Mouse (Mus musculus): ENCODE results near the gene Arpc2. TPM values are rescaled to one million over a fixed set of nuclear protein-coding genes. Genes with fewer than 3 reads are reported as not detected.
A peak's percentile ranks its signal among the peaks of the same experiment; 100 is the strongest.

Gene Arpc2
- total RNA-seq, 2 experiments from 2014 or later = 834 to 1,782 TPM

DNA sequence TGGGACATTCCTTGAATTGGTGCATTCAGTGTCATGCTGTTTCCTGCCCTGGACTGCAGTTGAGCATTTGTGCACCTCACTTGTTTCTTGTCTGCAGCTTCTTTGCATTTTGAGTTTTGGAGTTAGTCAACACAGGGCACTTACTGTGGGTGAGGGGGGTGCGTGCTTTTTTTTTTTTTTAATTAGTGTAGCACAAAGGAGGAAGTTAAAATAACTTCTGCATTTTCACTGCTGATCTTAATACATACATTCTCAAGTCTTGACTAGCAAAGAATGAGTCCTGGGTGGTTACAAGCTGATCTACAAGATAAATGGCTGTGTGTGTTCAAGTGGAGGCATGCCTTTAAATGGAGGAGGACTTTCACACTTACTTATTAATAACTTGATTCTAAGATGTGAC lies 2.3 kb downstream of the Arpc2 start:
- peak; percentile 39 for ATAC-seq (ENCODE audit: poor library complexity, severe bottlenecking)

DNA sequence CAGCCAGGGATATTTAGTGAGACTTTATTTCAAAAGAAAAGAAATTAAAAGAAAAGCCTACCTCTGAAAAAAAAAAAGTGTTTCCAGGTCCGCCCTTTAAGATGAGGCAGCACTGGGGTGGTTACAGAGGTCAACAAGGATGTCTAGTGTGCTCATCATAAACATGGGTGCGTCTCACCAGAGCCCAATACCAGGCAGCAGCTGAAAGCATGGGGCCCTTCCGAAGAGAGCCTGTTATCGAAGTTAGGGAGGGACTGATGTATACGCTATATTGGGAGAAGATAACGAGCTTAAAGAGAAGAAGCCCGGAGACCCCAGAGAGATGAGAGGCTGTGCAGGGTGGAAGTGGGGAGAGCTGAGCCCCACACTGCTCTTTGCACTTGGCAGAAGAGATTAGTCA lies 3.3 kb downstream of the Arpc2 start:
- no peak for ATAC-seq (ENCODE audit: poor library complexity, severe bottlenecking)

DNA sequence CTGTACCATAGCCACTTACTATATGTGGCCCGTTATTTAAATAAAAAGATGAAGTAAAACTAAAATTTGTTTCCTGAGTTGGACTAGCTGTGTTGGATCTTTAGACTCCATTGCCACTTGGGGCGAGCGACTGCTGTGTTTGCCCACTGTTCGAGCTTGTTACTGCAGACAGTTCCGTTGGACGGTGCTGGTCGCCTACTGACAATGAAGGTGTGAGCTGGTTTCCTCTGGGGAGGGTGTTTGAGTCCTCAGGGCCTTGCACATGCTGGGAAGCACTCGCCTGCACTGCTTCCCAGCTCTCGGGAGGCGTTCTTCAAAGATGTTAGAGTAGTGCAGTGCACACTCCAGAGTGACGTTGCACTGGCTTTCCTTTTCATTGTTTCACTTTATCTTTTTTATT lies 3.7 kb downstream of the Arpc2 start:
- ATAC-seq (ENCODE audit: poor library complexity, severe bottlenecking) = no peak

DNA sequence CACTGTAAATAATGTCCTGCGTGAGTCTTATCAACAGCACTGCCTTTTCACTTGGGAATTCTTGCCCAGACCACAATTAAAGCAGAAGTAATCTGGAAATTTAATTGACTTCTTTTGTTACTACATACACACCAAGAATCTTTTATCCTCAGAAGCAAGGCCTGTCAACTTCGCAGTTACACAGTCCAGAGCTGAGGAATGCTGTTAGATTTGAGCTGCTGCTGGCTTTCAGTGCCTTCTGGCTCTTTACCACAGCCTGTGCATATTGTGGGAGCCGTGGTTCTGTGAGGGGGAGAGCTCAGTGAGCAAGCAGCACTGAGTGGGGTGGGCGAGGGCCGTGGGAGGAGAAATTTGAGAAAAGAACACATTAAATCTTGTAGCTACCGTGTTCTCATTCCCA lies 4.4 kb downstream of the Arpc2 start:
- no peak for ATAC-seq (ENCODE audit: poor library complexity, severe bottlenecking)

DNA sequence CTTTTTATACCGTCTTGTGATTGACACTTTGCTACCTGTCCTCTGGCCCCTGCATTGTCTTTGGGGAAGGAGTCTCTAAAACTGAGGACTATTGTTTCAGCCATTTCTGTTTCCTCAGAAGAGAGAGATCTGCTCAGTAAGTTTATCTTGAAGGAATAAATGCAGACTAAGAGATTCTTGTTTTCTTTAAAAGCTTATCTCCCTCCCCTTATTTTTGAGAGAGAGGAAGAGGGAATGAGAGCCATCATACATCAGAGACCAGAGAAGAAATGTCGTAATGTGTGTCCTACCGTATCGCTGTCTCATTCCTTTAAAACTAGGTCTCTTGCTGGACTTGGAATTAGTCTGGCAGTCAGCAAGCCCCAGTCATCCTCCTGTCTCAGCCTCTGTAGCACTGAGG lies 4.9 kb downstream of the Arpc2 start:
- no peak for ATAC-seq (ENCODE audit: poor library complexity, severe bottlenecking)

DNA sequence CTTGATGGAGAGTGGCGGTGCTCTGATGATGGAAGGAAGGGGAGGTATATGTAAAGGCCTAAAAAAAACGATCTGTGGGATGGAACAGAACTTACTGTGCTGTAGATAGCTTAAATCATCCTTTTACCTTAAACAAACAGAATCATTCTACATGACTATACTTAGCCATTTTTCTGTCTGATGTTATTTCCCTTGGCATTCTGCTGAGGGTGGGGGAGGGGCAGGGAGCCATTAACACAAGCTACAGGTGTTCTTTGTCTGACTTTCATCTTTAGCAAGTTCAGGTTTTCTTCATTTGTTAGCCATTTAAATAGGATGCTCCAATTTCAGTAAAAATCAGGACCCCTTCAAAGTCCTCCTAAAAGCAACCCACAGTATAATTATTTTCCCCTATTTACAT lies 9.6 kb downstream of the Arpc2 start:
- ATAC-seq (ENCODE audit: poor library complexity, severe bottlenecking) = no peak

DNA sequence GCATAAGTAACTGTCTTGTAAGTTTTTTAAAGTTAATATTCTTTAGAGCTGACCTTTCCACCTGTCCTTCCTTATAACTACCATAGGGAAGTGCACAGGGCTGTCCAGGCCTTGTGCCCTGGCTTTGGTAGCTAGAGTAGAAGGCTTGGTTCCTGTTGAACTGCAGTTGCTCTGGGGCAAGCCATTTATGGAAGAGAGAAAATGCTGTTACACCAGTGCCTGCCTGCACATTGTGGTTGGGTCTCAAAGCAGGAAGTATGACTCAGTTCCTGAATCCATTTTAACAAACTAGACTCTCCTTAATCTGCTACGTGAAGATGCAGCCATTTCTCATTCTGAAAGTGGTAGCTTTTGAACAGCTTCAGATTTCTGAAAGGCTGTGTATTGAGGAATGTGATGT lies 12.9 kb downstream of the Arpc2 start:
- ATAC-seq (ENCODE audit: poor library complexity, severe bottlenecking) = peak; percentile 98

DNA sequence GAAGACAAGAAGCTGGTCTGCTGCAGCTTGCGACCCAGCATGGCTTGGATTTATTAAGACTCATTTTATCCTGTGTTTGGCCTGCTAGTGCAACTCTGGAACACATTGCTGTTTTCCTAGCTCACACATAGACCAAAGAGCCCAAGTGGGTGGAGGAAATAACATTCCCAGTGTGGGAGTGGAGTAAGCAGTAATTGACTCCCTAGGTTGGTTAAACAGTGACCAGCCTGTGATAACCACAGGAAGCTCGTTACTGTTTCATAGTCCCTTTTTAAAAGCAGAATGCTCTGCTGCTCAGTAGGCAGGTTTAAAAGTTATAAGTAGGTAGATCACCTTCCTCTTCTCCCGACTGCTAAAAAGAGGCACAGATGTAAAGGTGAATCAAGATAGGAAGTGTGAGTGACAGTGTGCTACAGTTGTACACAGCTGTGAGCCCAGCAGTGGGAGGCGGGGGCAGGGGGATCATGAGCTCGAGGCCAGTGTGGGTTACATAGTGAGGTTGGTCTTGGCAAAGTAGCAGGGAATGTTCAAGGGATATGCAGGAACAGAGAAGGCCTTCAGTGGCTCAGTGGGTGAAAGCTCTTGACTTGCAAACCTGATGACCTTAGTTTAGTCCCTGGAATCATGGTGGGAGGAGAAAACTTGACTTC lies 13.6 kb downstream of the Arpc2 start:
- ATAC-seq (ENCODE audit: poor library complexity, severe bottlenecking) = no peak

DNA sequence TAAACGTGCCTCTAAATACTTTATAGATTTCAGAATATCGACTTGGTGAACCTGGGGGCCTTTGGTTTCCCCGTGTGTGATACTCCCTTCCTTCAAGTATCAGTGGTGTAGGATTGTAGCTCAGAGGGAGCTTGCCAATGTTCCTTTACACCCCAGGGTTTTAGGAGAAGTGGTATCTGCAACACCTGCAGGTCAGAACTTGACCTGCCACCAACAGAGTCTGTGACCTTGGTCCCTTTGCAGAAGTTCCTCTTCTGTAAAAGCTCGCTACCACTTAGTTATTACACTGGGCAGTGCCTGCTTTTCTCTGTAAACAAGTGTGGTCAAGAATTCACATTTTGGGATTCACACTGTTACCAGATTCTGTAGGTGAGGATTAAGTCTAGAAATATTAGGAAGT lies 14.2 kb downstream of the Arpc2 start:
- peak; percentile 53 for ATAC-seq (ENCODE audit: poor library complexity, severe bottlenecking)

DNA sequence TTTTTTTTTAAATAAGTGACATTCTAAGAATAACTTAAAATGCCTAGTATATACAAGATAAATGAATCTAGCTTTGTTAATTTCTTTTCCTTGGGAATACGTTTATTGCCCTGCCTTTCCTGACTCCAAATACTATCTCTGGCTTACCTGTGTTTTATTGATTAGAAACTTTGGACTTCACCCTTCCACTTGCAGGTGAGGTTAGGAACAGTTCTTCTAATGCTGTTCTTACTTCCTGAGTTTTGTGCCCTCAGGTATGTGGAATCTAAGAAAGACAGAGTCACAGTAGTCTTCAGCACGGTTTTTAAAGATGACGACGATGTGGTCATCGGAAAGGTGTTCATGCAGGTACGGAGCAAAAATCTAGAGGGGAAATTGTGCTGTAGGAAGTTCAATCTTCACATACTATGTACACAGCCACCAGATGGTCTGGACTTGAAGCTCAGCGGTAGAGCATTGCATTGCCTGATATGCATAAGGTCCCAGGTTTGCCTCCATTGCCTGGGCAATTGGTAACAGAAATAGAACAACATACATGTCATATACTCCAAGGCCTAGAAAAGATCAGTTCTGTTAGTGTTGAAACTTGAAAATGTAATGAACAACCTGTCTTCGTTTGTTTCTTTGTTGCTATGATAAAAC lies 19.9 kb downstream of the Arpc2 start:
- no peak for ATAC-seq (ENCODE audit: poor library complexity, severe bottlenecking)

DNA sequence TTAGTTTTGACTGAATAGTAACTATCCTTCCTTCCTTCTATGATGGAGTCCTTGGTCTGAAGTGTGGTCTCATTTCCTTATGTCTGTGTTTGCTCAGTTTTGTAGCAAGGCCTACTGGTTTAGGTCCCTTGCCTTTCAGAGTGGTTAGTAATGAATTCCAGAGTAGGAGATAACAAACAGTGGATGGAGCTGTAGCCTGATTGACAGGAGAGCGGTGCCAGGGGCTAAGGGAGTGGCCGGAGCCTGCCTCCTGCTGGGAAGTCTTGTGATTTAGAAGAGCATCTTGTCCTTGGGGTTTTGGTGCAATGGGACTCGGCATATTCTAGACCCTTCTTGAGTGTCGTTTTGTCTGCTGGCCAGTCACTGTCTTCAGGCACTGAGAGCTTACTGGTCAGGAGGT lies 20.9 kb downstream of the Arpc2 start:
- no peak for ATAC-seq (ENCODE audit: poor library complexity, severe bottlenecking)

DNA sequence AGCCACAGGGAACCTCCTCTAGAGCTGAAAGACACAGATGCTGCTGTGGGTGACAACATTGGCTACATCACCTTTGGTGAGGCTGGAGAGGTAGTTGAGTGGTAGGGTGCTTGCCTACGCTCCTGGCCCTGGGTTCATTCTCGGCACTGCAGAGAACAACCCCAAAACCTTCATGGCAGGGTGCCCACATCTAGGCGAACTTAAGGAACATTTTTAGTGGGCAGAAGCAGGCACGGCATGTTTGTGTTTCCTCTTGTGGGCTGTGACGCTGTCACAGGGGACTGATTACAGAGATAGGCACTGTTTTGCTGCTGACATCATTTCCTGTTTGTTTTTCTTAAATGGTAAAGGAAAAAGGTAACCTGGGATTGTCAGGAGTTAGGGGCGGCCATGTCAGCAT lies 26.6 kb downstream of the Arpc2 start:
- no peak for ATAC-seq (ENCODE audit: poor library complexity, severe bottlenecking)

DNA sequence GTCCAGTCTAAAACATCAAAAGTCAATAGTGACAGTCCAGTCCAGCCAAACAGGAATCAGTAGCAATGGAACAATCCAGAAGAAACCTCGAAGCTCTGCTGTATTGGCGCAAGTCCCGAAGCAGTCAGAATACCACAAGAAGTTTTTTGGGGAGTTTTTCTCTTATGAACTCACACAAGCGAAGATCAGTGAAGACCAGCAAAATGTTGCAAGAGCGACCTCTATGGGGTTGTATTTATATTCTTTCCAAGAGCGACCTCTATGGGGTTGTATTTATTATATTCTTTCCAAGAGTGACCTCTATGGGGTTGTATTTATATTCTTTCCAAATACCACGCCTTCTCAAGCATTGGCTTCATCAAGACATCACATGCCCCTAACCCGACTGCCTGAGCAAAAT lies 32.9 kb downstream of the Arpc2 start:
- no peak for ATAC-seq (ENCODE audit: poor library complexity, severe bottlenecking)

DNA sequence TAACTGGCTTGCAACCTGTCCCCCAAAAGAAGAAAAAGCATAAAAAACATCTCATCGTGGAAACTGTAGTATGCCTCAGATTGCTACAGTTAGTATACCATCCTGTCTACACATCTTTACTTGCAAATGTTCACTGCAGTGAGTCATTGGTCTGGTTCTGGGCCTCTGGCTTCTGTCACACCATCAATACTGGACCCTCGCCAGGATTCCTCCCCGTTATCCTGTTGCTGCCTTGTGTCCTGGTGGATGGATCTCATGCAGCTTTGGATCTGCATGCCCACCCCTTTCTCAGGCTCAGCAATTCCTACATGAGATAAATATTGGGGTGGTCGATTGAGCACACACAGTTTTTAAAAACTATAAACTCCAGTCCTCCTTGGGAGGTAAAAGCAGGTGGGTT lies 35.8 kb downstream of the Arpc2 start:
- no peak for ATAC-seq (ENCODE audit: poor library complexity, severe bottlenecking)

DNA sequence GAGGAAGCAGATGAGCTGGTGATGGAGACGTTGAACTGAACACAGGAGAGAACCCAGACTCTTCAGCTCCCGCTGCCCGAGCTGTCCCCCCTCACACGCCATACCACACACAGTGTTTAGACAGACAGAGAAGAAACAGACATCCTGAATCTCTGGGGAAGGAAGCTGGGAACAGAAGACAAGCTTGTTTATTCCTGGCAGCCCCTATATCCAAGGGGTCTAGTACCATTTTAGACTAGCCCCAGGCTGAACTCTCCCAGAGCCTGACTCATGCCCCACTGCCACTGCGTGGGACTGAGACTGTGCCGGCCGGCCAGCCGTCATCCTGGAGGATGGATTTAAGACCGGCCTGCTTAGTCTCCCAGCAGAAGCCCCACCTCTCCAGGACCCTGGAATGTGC lies 39.1 kb downstream of the Arpc2 start:
- no peak for ATAC-seq (ENCODE audit: poor library complexity, severe bottlenecking)

DNA sequence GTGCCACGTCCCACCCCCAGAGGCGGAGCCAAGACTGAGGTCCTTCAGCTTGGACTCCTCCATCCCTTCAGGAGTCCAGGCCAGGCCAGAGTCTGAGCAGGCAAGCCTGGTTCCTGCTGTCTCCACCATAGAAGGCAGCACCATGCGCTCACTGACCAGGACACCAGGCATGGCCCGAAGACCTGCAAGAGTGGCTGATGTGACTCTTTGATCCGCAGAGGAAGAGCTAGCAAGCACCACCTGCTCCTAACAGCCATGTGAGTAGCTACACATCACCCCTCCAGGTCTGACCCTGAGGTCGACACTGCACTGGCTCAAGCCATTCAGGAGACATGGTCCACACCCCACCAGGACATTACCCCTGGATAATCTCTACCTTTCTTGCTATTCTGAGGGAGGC lies 41.2 kb downstream of the Arpc2 start:
- ATAC-seq (ENCODE audit: poor library complexity, severe bottlenecking) = no peak

DNA sequence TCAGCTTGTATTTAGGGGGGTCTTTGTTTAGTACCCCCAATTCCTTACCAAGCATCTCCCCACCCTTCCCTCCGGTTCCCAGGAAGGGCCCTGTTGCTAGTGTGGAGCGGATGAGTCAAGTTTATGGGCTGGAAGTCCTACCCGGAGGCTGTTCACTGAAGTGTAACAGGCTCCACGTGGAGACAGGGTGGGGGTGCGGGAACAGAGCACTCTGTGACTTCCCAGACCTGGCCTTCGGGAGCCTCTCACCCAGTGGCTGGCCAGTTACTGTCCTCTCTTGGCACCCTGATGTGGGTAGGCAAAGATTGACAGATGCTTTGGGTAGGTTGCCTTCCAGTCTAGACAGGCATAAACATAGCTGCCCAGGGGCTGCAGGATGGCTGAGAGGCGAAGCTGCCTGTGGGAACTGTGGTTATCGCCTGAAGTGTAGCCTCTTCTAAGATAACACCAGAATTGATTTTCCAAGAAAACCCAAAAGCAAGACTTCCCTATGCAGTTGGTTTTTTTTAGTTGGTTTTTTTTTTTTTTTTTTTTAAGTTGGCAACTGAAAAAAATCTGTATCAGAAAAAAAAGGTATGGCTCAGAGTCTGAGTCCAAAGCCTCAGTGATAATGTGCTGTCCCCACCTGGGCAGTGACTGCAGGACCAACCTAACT lies 42.1 kb downstream of the Arpc2 start:
- ATAC-seq (ENCODE audit: poor library complexity, severe bottlenecking) = no peak

DNA sequence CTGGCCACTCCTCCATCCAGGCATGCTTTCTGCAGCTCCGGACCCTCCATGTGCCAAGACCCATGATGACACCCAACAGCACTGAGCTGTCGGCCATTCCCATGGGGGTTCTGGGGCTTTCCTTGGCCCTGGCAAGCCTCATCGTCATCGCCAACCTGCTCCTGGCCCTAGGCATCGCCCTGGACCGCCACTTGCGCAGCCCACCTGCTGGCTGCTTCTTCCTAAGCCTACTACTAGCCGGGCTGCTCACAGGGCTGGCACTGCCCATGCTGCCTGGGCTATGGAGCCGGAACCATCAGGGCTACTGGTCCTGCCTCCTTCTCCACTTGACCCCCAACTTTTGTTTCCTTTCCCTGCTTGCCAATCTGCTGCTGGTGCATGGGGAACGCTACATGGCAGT lies 42.7 kb downstream of the Arpc2 start, which contains the start of gene Gpbar1:
Gene Gpbar1, plus strand, starts transcription at position 13 of the 400 bp plus-strand sequence.
- ATAC-seq (ENCODE audit: poor library complexity, severe bottlenecking) = no peak

DNA sequence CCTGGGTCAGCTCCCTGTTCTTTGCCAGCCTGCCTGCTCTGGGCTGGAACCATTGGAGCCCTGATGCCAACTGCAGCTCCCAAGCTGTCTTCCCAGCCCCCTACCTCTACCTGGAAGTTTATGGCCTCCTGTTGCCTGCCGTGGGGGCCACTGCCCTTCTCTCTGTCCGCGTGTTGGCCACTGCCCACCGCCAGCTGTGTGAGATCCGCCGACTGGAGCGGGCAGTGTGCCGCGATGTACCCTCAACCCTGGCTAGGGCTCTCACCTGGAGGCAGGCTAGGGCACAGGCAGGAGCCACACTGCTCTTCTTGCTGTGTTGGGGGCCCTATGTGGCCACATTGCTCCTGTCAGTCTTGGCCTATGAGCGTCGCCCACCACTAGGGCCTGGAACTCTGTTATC lies 43.1 kb downstream of the Arpc2 start:
- ATAC-seq (ENCODE audit: poor library complexity, severe bottlenecking) = no peak

DNA sequence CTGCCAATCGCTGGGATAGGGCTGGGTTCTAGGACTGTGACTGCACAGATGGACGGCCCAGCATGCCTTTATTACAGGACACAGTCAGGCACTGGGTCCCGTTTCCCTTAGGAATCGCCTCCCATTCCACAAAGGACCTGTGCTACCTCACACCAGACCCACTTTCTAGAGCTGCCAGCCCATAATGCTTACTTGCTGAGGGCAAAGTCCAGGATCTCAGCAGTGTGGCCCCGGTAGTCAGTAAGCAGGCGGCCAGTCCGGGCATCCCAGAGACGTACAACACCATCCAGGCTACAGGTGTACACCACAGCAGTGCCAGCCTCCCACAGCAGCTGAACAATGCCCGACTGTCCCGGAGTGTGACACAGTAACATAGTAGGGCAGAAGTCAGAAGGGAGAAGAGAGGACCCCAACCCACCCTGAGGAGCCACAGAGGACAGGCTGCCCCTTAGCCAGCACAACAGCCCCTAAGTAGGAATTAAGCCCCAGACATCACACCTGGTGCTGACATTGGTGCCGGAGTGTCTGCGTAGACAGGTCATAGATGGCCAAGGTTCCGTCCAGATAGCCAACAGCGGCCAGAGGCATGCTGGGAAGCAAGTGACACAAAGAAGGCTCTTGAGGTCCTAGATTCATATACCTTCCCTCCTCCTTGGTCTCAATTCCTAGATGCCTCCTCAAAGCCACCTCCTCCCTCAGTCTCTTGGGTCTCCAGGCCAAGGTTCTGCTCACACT lies 44.9 kb downstream of the Arpc2 start:
- no peak for ATAC-seq (ENCODE audit: poor library complexity, severe bottlenecking)

DNA sequence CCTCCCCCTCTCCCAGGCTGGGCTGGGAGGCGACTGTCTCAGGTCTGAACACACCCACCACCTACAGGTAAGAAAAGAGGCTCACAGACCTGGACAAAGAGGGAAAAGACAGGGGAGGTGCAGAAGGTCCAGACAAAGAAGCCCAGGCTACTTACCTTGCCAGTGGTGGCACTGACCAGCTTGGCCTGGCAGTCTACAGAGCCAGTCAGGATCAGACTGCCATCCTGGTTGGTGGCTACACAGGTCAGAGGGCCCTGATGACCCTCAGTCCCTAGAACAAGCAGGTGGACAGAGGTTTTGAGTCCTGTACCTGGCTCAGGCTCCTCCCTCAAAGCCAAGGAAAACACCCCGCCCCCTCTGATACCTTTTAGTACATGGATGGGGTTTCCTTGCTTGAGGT lies 45.5 kb downstream of the Arpc2 start:
- ATAC-seq (ENCODE audit: poor library complexity, severe bottlenecking) = no peak

DNA sequence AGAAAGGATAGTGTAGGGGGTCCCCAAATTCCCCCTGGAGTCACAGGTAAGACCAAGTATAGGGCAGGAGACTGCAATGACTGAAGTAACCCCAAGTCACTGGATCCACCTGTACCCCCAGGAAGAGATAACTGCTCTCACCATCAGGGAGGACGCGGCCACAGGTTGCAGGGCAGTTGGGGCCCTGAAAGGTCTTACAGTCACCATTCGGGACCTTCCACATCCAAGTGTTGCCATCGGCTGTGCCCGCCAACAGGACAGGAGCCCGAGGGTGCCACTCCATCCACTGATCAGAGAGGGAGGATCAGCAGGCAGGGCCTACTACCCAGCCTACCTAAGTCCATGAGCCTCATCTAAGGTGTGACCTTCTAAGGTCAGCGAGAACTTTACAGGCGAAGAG lies 46.0 kb downstream of the Arpc2 start:
- no peak for ATAC-seq (ENCODE audit: poor library complexity, severe bottlenecking)
